Comparison of ENCODE assay signal across 11 mouse cellular contexts in the genomic region with DNA sequence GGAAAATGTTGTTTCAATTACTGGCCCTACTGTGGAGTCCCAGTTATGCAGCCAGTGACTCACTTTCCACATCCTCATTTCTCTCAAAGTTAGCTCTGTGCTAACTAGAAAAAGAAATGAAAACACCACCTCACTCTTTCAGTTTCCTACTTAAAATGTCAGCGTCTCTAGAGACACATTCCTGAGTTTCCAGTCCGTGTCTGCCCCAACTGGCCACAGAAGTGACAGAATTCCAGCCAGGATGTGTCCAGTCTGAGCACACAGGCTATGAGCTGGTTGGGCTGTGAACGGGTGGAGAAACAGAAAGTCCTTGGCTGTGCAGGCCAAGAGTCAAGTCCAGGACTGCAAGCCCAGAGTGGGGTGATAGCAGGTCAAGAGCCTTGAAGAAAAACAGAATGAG. TPM values are rescaled to one million over a fixed set of nuclear protein-coding genes. Genes with fewer than 3 reads are reported as not detected.
DNase-seq lines count a peak whose midpoint lies in the region; ATAC-seq lines count a peak whose summit lies in the region.
"Had no signal": no experiment of that assay in that cellular context is flagged by ENCODE, and none has a peak within 500 bp of the region (broad histone marks: within the 10 kb centered on the region; RNA-seq: fewer than 3 reads in every experiment).

No protein-coding gene starts in this region.

- no peak overlapping the region for H3K4me3 ChIP-seq in intestine, embryonic 15.5 days (replicated peaks)
- H3K4me3 ChIP-seq: stomach, embryonic 15.5 days had no signal

- H3K9me3 ChIP-seq in intestine, embryonic 15.5 days, result no peaks in the 10 kb centered on the region
- H3K9me3 ChIP-seq: stomach, embryonic 15.5 days had no signal

- no peaks in the 10 kb centered on the region for H3K36me3 ChIP-seq in intestine, embryonic 15.5 days
- H3K36me3 ChIP-seq: stomach, embryonic 15.5 days had no signal

- DNase-seq in ovary, adult 18-20 months (ENCODE audit: low spot score), result peak; percentile 38
- no peak for DNase-seq in ovary, postnatal 14 days (ENCODE audit: low spot score)
- peak; percentile 72 for DNase-seq in gastrocnemius, adult 18-20 months (ENCODE audit: low spot score)
- DNase-seq in heart, postnatal 10 days, result peak; percentile 75 to 78
- DNase-seq in frontal cortex, adult 2 months (ENCODE audit: extremely low spot score in 1 of 2, low spot score in 1 of 2), result no peak
- DNase-seq in frontal cortex, postnatal 25 days (ENCODE audit: low spot score in 2 of 2), result no peak

- no peak overlapping the region for H3K27ac ChIP-seq in intestine, embryonic 15.5 days
- H3K27ac ChIP-seq: stomach, embryonic 15.5 days had no signal

- H3K27me3 ChIP-seq in intestine, embryonic 15.5 days (replicated peaks), result no peaks in the 10 kb centered on the region
- H3K27me3 ChIP-seq: Patski; stomach, embryonic 15.5 days had no signal

- H3K9ac ChIP-seq in intestine, embryonic 15.5 days, result no peak overlapping the region
- H3K9ac ChIP-seq: stomach, embryonic 15.5 days had no signal

- H3K4me2 ChIP-seq in intestine, embryonic 15.5 days (replicated peaks), result no peak overlapping the region
- H3K4me2 ChIP-seq: stomach, embryonic 15.5 days had no signal

- intact Hi-C loops in heart, postnatal 10 days (cut with DNase I), result no loop called here

- peaks cover 2% of the 10 kb centered on the region; the same call in 1 of the 2 replicates for H3K4me1 ChIP-seq in intestine, embryonic 15.5 days (replicated peaks)
- H3K4me1 ChIP-seq: stomach, embryonic 15.5 days had no signal

- WGBS in intestine, embryonic 15.5 days, result 58% methylated on average over 3 of the region's 3 CpGs

- peak; percentile 43; the same call in 1 of the 2 replicates for ATAC-seq in monocyte, adult 5-6 weeks (replicated peaks; ENCODE audit: insufficient number of reproducible peaks, low FRiP score, low TSS enrichment, poor library complexity, severe bottlenecking)
- ATAC-seq in intestine, embryonic 15.5 days, result no peak
- ATAC-seq: Patski had no signal

RNA-seq across cellular contexts. Expression of gene Dok1, which starts 16.1 kb away (rescaled TPM):
- total RNA-seq in gastrocnemius, adult 18-20 months (2021), result 1 to 10 TPM; 1.1 to 1.4 TPM
- 1 to 10 TPM; 5.2 to 6.8 TPM for total RNA-seq in heart, postnatal 10 days (2021)
- 36.6 to 44.9 TPM (median 43.6 TPM) in 3 replicates for total RNA-seq in monocyte, adult 5-6 weeks (2017)
- 9.7 and 9.8 TPM in 2 replicates for polyA plus RNA-seq in intestine, embryonic 15.5 days (2015; fragmentation: Nextera tagmentation; extraction: Ambion mirVana)
- polyA plus RNA-seq in frontal cortex, adult 2 months (2012; rRNA removed), result 1.7 and 2.4 TPM in 2 replicates

RNA-seq across cellular contexts. Expression of gene Loxl3, which starts 16.8 kb away (rescaled TPM):
- 1 to 10 TPM; 1.2 to 1.4 TPM for total RNA-seq in gastrocnemius, adult 18-20 months (2021)
- total RNA-seq in heart, postnatal 10 days (2021), result 1 to 10 TPM; 6.0 to 6.8 TPM
- total RNA-seq in monocyte, adult 5-6 weeks (2017), result 2.3 to 10.2 TPM (median 4.2 TPM) in 3 replicates
- polyA plus RNA-seq in intestine, embryonic 15.5 days (2015; fragmentation: Nextera tagmentation; extraction: Ambion mirVana), result 12.7 and 14.2 TPM in 2 replicates
- 6.4 and 6.6 TPM in 2 replicates for polyA plus RNA-seq in frontal cortex, adult 2 months (2012; rRNA removed)

RNA-seq across cellular contexts. Expression of gene Aup1, which starts 37.1 kb away (rescaled TPM):
- total RNA-seq in gastrocnemius, adult 18-20 months (2021), result 100 to 1,000 TPM in 1 of 2 experiments, 10 to 100 TPM in 1; 94.0 to 101 TPM
- total RNA-seq in heart, postnatal 10 days (2021), result 10 to 100 TPM; 74.2 to 85.8 TPM
- 187 to 238 TPM (median 209 TPM) in 3 replicates for total RNA-seq in monocyte, adult 5-6 weeks (2017)
- polyA plus RNA-seq in intestine, embryonic 15.5 days (2015; fragmentation: Nextera tagmentation; extraction: Ambion mirVana), result 212 and 228 TPM in 2 replicates
- 220 and 253 TPM in 2 replicates for polyA plus RNA-seq in frontal cortex, adult 2 months (2012; rRNA removed)

RNA-seq across cellular contexts. Expression of gene Htra2, which starts 37.9 kb away (rescaled TPM):
- 10 to 100 TPM; 15.3 to 17.4 TPM for total RNA-seq in gastrocnemius, adult 18-20 months (2021)
- 10 to 100 TPM; 32.9 to 35.6 TPM for total RNA-seq in heart, postnatal 10 days (2021)
- total RNA-seq in monocyte, adult 5-6 weeks (2017), result 81.4 to 125 TPM (median 105 TPM) in 3 replicates
- polyA plus RNA-seq in intestine, embryonic 15.5 days (2015; fragmentation: Nextera tagmentation; extraction: Ambion mirVana), result 72.2 and 86.5 TPM in 2 replicates
- 58.8 and 63.7 TPM in 2 replicates for polyA plus RNA-seq in frontal cortex, adult 2 months (2012; rRNA removed)

RNA-seq across cellular contexts. Expression of gene Dqx1, which starts 40.5 kb away (rescaled TPM):
- under 1 TPM; 0.27 to 0.45 TPM for total RNA-seq in gastrocnemius, adult 18-20 months (2021)
- under 1 TPM; 0.22 to 0.55 TPM for total RNA-seq in heart, postnatal 10 days (2021)
- 0.21 to 3.8 TPM (median 2.6 TPM) in 3 replicates for total RNA-seq in monocyte, adult 5-6 weeks (2017)
- 14.0 and 14.9 TPM in 2 replicates for polyA plus RNA-seq in intestine, embryonic 15.5 days (2015; fragmentation: Nextera tagmentation; extraction: Ambion mirVana)
- 0.76 and 0.97 TPM in 2 replicates for polyA plus RNA-seq in frontal cortex, adult 2 months (2012; rRNA removed)
- total RNA-seq: common myeloid progenitor, adult 5-6 weeks had no signal

Comparison
In these comparisons a context has a peak if more than half of its experiments do, and no peak if none do; other contexts are left out.
1. DNase-seq: peak in ovary, adult 18-20 months (single experiment), gastrocnemius, adult 18-20 months (single experiment) and heart, postnatal 10 days (2 of 2); none in ovary, postnatal 14 days (single experiment), frontal cortex, adult 2 months (0 of 2) and frontal cortex, postnatal 25 days (0 of 2).